Mouse (Mus musculus): ENCODE measurements around the gene D630045J12Rik. TPM values are rescaled to one million over a fixed set of nuclear protein-coding genes. Genes with fewer than 3 reads are reported as not detected.

The D630045J12Rik gene
- total RNA-seq (2017): not detected in 3 replicates

DNA sequence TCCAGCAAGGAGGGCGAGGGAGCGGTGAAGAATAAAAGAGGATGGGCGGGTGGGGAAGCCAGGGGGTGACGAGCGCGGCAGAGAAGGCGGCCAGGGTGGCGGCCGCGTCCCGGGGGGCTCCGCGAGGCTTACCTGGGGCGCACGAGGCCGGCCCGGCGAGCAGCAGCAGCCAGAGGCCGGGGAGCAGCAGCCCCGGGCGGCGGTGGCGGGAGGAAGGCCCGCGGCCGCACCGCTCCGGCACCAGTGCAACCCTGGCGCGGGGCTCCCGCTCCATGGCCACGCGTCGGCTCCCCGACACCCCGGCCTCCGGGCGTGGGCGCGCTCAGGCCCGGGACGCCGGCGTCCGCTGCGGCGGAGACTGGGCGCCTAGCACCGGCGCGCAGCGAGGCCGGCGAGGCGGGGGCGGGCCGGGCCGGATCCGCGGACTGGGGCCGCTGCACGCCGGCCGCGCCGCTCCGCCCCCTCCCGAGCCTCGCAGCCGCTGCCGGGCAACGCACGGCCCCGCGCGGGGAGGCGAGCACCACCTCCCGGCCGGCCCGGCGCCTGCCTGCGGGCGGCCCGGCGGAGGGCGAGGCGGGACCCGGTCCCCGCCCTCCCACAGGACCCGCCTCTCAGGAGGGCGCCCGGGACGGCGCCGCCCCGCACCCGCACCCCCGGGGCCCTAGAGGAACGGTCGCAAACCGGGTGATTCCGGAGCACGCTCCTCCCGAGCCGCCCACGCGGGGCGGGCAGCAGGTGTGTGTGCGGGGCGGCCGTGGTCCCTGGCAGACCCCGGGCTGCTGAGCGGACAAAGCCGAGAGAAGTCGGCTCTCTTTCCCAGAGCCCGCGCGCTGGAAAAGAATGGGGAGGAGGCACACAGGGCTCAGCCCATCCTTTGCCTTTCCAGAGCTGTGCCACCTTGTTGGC is at the start of gene D630045J12Rik:
D630045J12Rik (minus strand) TSS at position 274 of the 906 bp plus-strand sequence.
- no peak for ATAC-seq (replicated peaks; ENCODE audit: insufficient number of reproducible peaks, low FRiP score, low TSS enrichment, poor library complexity, severe bottlenecking)

- ATAC-seq (replicated peaks; ENCODE audit: insufficient number of reproducible peaks, low FRiP score, low TSS enrichment, poor library complexity, severe bottlenecking): no peak
Measured at GRCm38 (mm10) chr6:38298761-38299401, 45.1 kb upstream of the D630045J12Rik start, which contains the start of gene Zc3hav1l. Gene Zc3hav1l, minus strand, starts transcription at chr6:38299259.

DNA sequence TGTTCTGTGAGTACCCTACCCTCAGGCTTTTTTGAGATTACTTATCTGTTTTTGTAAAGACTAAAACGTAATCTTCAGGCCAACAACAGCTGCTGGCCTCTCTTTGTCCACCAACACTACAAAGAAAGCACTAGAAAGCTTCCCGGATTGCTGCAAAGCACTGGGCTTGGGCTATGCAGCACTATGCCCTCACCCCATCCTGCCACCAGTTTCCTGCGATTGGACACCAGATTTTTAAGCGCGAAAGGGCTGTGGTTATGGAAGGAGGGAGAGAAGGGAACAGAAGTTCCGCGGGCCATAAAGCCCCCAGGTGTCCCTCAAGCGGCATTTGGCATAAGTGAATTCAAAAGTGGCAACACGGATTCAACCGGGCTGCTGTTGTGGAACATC is 44.4 kb upstream of the D630045J12Rik start:
- ATAC-seq (replicated peaks; ENCODE audit: insufficient number of reproducible peaks, low FRiP score, low TSS enrichment, poor library complexity, severe bottlenecking): no peak

DNA sequence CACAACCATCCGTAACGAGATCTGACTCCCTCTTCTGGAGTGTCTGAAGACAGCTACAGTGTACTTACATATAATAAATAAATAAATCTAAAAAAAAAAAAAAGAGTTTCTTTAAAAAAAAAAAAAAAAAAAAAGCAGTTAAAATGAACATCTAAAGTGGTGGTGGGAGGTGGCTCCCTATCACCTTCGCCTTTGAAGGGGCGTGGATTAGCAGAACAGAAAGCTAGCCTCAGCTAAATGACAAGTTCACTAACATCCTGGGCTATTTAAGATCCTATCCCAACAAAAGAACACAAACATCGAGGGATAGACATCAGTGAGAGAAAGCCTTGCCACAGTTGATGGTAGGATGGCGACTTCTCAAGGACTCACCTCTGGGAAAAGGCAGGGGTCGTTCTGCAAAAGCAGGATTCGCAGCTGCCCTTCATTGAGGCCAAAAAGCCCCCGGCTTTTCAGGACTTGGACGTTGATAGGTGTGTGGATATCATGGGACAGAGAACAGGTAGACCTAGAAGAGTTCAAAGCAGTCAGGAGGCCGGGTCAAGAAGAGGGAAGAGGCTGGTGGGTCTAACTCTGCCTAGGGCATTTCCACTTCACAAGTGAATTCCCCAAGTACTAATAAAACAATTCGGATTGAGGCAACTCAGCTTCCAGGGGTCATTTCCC is 43.9 kb upstream of the D630045J12Rik start:
- ATAC-seq (replicated peaks; ENCODE audit: insufficient number of reproducible peaks, low FRiP score, low TSS enrichment, poor library complexity, severe bottlenecking): no peak

GRCm38 (mm10) chr6:38293708-38294107 is 39.9 kb upstream of the D630045J12Rik start:
- ATAC-seq (replicated peaks; ENCODE audit: insufficient number of reproducible peaks, low FRiP score, low TSS enrichment, poor library complexity, severe bottlenecking): no peak

- ATAC-seq (replicated peaks; ENCODE audit: insufficient number of reproducible peaks, low FRiP score, low TSS enrichment, poor library complexity, severe bottlenecking): no peak
Measured at GRCm38 (mm10) chr6:38292871-38293646, 39.2 kb upstream of the D630045J12Rik start.

- no peak for ATAC-seq (replicated peaks; ENCODE audit: insufficient number of reproducible peaks, low FRiP score, low TSS enrichment, poor library complexity, severe bottlenecking)
Measured at GRCm38 (mm10) chr6:38284422-38284821, 30.6 kb upstream of the D630045J12Rik start.

DNA sequence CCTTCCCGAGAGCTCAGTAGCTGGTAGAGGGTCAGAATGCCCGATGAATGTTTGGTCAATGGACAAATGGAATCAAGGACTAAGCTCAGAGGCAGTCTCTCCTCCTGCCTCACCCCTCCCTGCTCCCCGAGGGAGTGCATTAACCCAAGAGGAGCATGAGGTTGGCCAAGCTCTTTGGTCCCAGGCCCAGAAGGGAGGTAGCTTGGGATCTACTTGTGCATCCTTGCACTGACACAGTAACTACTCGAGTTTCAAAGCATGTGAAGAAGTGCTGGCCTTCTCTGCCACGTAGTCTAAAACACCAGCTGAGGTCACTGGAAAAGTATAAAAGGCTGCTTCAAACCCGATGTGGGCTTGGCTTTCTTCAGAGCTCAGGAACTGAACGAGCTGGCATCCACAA is 10.7 kb upstream of the D630045J12Rik start:
- no peak for ATAC-seq (replicated peaks; ENCODE audit: insufficient number of reproducible peaks, low FRiP score, low TSS enrichment, poor library complexity, severe bottlenecking)

GRCm38 (mm10) chr6:38263393-38264159 is 9.8 kb upstream of the D630045J12Rik start:
- no peak for ATAC-seq (replicated peaks; ENCODE audit: insufficient number of reproducible peaks, low FRiP score, low TSS enrichment, poor library complexity, severe bottlenecking)

GRCm38 (mm10) chr6:38261877-38262276 is 8.1 kb upstream of the D630045J12Rik start:
- ATAC-seq (replicated peaks; ENCODE audit: insufficient number of reproducible peaks, low FRiP score, low TSS enrichment, poor library complexity, severe bottlenecking): no peak

GRCm38 (mm10) chr6:38257506-38257905 is 3.7 kb upstream of the D630045J12Rik start:
- ATAC-seq (replicated peaks; ENCODE audit: insufficient number of reproducible peaks, low FRiP score, low TSS enrichment, poor library complexity, severe bottlenecking): no peak

DNA sequence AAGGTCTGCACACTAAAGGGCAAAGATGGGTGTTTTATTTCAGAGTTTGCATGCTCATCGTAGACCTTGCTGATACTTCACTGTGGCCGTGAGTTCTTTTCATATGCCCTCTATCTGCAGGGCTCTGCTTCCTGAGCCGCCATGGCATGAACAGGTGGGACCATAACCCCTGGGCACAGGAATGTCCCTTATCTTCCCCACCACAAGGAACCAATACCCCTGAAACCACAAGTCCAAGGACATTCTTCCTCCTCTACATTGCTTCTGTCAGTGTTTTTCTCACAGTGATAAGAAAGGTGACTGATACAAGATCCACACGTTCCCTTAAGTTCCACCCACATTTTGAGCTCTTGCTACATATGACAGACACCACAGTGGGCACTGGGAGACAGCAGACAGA is 3.0 kb upstream of the D630045J12Rik start:
- no peak for ATAC-seq (replicated peaks; ENCODE audit: insufficient number of reproducible peaks, low FRiP score, low TSS enrichment, poor library complexity, severe bottlenecking)

- no peak for ATAC-seq (replicated peaks; ENCODE audit: insufficient number of reproducible peaks, low FRiP score, low TSS enrichment, poor library complexity, severe bottlenecking)
Measured at GRCm38 (mm10) chr6:38255794-38256193, 2.0 kb upstream of the D630045J12Rik start.

GRCm38 (mm10) chr6:38252766-38253735 is 758 bp downstream of the D630045J12Rik start:
- ATAC-seq (replicated peaks; ENCODE audit: insufficient number of reproducible peaks, low FRiP score, low TSS enrichment, poor library complexity, severe bottlenecking): no peak

GRCm38 (mm10) chr6:38252139-38252538 is 1.7 kb downstream of the D630045J12Rik start:
- ATAC-seq (replicated peaks; ENCODE audit: insufficient number of reproducible peaks, low FRiP score, low TSS enrichment, poor library complexity, severe bottlenecking): no peak

DNA sequence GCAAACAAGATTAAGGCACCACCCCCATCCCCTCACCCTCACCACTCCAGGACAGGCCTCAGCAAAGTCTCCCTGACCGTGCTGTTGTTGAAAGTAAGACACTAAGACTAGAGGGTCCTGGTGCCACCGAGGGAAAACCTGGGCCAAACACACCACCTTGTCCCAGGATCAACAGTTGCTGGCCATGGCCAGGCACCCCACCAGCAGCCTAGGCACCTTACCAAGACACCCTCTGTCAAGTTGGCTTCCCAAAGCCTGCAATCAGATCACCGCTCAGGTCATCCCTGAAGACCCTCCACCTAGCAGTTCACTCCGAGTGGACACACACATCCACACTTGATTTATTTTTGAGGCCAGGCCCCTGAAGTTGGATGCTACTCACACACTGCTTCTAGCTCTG is 2.3 kb downstream of the D630045J12Rik start:
- no peak for ATAC-seq (replicated peaks; ENCODE audit: insufficient number of reproducible peaks, low FRiP score, low TSS enrichment, poor library complexity, severe bottlenecking)

DNA sequence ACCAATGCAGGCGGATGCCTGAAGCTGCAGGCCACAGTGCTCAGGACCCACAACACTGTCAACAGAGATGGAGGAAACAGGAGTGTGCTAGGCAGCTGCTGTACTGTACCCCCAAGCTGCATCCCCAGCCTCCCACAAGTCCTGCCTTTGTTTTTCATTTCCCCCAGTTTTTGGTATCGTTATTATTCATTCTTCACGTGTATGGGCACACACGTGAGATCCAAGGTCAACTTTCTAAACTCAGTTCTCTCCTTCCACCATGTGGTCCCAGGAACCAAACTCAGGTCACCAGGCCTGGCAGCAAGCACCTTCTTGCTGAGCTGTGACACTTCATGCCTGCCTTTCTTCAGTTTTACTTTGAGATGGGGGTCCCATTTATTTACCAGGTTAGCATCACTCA is 6.4 kb downstream of the D630045J12Rik start:
- ATAC-seq (replicated peaks; ENCODE audit: insufficient number of reproducible peaks, low FRiP score, low TSS enrichment, poor library complexity, severe bottlenecking): no peak

All from monocyte, adult 5-6 weeks (primary cell).